Comparison of ENCODE assay signal across 12 mouse cellular contexts in genomic region chr13:36730341-36730761, GRCm38 (mm10). TPM values are rescaled to one million over a fixed set of nuclear protein-coding genes. Genes with fewer than 3 reads are reported as not detected.
DNase-seq lines count a peak whose midpoint lies in the region; ATAC-seq and TF ChIP-seq lines count a peak whose summit lies in the region.
"Had no signal": no experiment of that assay in that cellular context is flagged by ENCODE, and none has a peak within 500 bp of the region (broad histone marks: within the 10 kb centered on the region; RNA-seq: fewer than 3 reads in every experiment).

No protein-coding gene starts in this region.

- H3K4me3 ChIP-seq in left cerebral cortex, adult 2 months: peak overlapping the region; percentile 24
- H3K4me3 ChIP-seq in forebrain, embryonic 10.5 days: peak overlapping the region; percentile 54
- H3K4me3 ChIP-seq: lung, embryonic 15.5 days had no signal

- intact Hi-C loops in left cerebral cortex, adult 2 months (cut with DNase I): loop anchor here (5.0 to 10.0 kb wide), 3 partner anchors 448 to 713 kb away; no protein-coding TSS in a partner anchor
- intact Hi-C loops in left cerebral cortex, postnatal 36 days (cut with DNase I): loop anchor here (5.0 to 10.0 kb wide), 3 partner anchors 404 to 613 kb away; partner anchors contain the start of genes Fars2 and Lyrm4

- under 1% methylated on average over 14 of the region's 14 CpGs for WGBS in forebrain, embryonic 10.5 days

- peak in 1 of 2 experiments; percentile 54 for DNase-seq in left cerebral cortex, adult 2 months (ENCODE audit: extremely low spot score in 1 of 2, low spot score in 2 of 2)
- no peak for DNase-seq in left cerebral cortex, adult 11 months (ENCODE audit: low spot score)
- DNase-seq in forebrain, embryonic 10.5 days (ENCODE audit: extremely low spot score, low spot score): no peak
- DNase-seq in left cerebral cortex, postnatal 36 days (ENCODE audit: low spot score in 2 of 2): peak; percentile 46 to 47
- peak; percentile 52 to 55 for DNase-seq in right cerebral cortex, adult 2 months (ENCODE audit: low spot score in 2 of 2)
- no peak for DNase-seq in lung, postnatal 36 days
- DNase-seq in thymus, postnatal 10 days (ENCODE audit: low spot score in 2 of 2): no peak
- DNase-seq: gastrocnemius, adult 2 months had no signal

- peaks cover 66% of the 10 kb centered on the region for H3K4me1 ChIP-seq in forebrain, embryonic 10.5 days

- H3K27ac ChIP-seq in left cerebral cortex, adult 2 months: peak overlapping the region; percentile 62
- peak overlapping the region; percentile 51; the same call in 1 of the 2 replicates for H3K27ac ChIP-seq in forebrain, embryonic 10.5 days
- H3K27ac ChIP-seq: gastrocnemius, adult 2 months; lung, embryonic 15.5 days had no signal

- H3K27me3 ChIP-seq in forebrain, embryonic 10.5 days (ENCODE audit: poor library complexity, severe bottlenecking): peaks cover 100% of the 10 kb centered on the region

- ATAC-seq in megakaryocyte progenitor cell, adult 5-6 weeks (replicated peaks; ENCODE audit: poor library complexity): no peak

- H3K36me3 ChIP-seq in forebrain, embryonic 10.5 days (replicated peaks): no peaks in the 10 kb centered on the region
- H3K36me3 ChIP-seq: lung, embryonic 15.5 days had no signal

- H3K9me3 ChIP-seq in forebrain, embryonic 10.5 days: no peaks in the 10 kb centered on the region
- H3K9me3 ChIP-seq: lung, embryonic 15.5 days had no signal

- TF ChIP-seq CTCF in left cerebral cortex, adult 2 months (IDR thresholded peaks at IDR 0.05): no peak

RNA-seq across cellular contexts. Expression of gene Nrn1, which starts 4.6 kb away (rescaled TPM):
- total RNA-seq in left cerebral cortex, adult 2 months (2021): 100 to 1,000 TPM; 311 to 384 TPM
- polyA plus RNA-seq in forebrain, embryonic 10.5 days (2016; fragmentation: Nextera tagmentation; extraction: Ambion mirVana): 6.9 and 10.4 TPM in 2 replicates
- total RNA-seq in left cerebral cortex, postnatal 36 days (2021): 100 to 1,000 TPM; 288 to 356 TPM
- not detected in 2 replicates for total RNA-seq in megakaryocyte progenitor cell, adult 5-6 weeks (2015)
- total RNA-seq in megakaryocyte progenitor cell, adult 5-6 weeks (2017): not detected in 2 replicates
- total RNA-seq: common myeloid progenitor, adult 5-6 weeks; hematopoietic stem cell, adult 5-6 weeks had no signal

Comparison
In these comparisons a context has a peak if more than half of its experiments do, and no peak if none do; other contexts are left out.
1. DNase-seq: peak in left cerebral cortex, postnatal 36 days (2 of 2) and right cerebral cortex, adult 2 months (2 of 2); none in left cerebral cortex, adult 11 months (single experiment), forebrain, embryonic 10.5 days (single experiment), lung, postnatal 36 days (single experiment) and thymus, postnatal 10 days (0 of 2).
2. RNA of gene Nrn1, which starts 4.6 kb away (total RNA-seq): 311 to 384 TPM in left cerebral cortex, adult 2 months and 288 to 356 TPM in left cerebral cortex, postnatal 36 days; not detected in megakaryocyte progenitor cell, adult 5-6 weeks; every median in the first group is over 100 times any median in the second.